Mouse (Mus musculus): ENCODE measurements around the gene Ndufaf2. TPM values are rescaled to one million over a fixed set of nuclear protein-coding genes. Genes with fewer than 3 reads are reported as not detected.
A peak's percentile ranks its signal among the peaks of the same experiment; 100 is the strongest.

Gene Ndufaf2
- total and polyA plus RNA-seq, 2 experiments, result 10.5 to 26.1 TPM

DNA sequence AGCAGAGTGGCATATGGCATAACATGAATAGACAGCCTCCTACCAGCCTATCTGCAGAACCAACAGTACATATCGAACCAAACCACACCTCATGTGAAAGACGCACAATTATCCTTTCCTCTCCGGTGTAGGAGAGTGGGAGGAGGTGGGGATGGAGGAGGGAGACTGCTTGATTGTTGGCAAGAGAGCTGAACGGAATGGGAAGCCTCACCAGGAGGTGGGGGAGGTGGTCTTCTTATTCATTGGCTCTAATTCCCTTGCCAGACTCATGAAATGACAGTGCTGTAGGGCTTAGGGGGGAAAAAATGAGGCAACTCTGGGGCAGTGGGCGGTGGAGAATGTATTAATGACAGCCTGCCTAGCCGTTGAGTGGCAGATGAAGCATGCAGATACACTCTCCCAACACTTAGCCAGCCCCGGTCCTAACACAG, 188.4 kb downstream of the Ndufaf2 start:
- H3K4me3 ChIP-seq (ENCODE audit: insufficient read depth, low read depth, low read length), result no peak overlapping the region
- H3K4me1 ChIP-seq (ENCODE audit: control insufficient read depth, insufficient read depth, low read length), result peaks cover 5% of the 10 kb centered on the region
- no peaks in the 10 kb centered on the region for H3K36me3 ChIP-seq (ENCODE audit: control insufficient read depth, insufficient read depth, low read length)
- DNase-seq (ENCODE audit: extremely low read depth, low read depth, low spot score), result no peak
- H3K27me3 ChIP-seq (ENCODE audit: control insufficient read depth, insufficient read depth, low read length), result no peaks in the 10 kb centered on the region
- no peaks in the 10 kb centered on the region for H3K79me2 ChIP-seq (ENCODE audit: control insufficient read depth, insufficient read depth, low read length)
- no peak overlapping the region for H3K9ac ChIP-seq (ENCODE audit: low read depth, low read length)
- no peak overlapping the region for H3K27ac ChIP-seq (replicated peaks; ENCODE audit: insufficient read depth, low read depth, low read length)
- no peak for TF ChIP-seq POLR2A (IDR thresholded peaks at IDR 0.05; ENCODE audit: extremely low read depth, insufficient read depth, low read length)
- TF ChIP-seq CTCF (IDR thresholded peaks at IDR 0.05; ENCODE audit: low read depth, low read length), result no peak
- 79% methylated on average over 7 of the region's 7 CpGs for WGBS

DNA sequence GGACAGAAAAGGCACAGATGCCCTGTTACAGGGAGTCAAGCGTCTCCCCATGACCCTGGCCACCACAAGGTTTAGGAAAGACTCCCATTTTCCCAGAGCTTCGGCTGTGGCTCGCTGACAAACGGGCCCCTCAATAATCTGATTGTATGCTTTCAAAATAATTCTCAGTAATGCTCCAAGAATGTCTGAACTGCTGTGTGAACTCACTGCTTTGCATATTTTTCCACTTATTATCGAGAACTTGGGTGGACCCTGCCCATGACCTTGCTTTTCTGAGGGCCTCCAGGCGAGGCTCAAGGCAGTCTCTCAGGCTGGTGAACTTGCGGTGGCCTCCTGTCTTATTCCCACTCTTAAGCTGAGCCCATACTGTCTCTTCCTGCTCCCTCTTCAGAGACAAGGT, 193.8 kb downstream of the Ndufaf2 start:
- no peak overlapping the region for H3K9ac ChIP-seq (ENCODE audit: low read depth, low read length)
- H3K4me1 ChIP-seq (ENCODE audit: control insufficient read depth, insufficient read depth, low read length), result no peaks in the 10 kb centered on the region
- H3K4me3 ChIP-seq (ENCODE audit: insufficient read depth, low read depth, low read length), result no peak overlapping the region
- DNase-seq (ENCODE audit: extremely low read depth, low read depth, low spot score), result no peak
- no peaks in the 10 kb centered on the region for H3K27me3 ChIP-seq (ENCODE audit: control insufficient read depth, insufficient read depth, low read length)
- TF ChIP-seq CTCF (IDR thresholded peaks at IDR 0.05; ENCODE audit: low read depth, low read length), result no peak
- TF ChIP-seq POLR2A (IDR thresholded peaks at IDR 0.05; ENCODE audit: extremely low read depth, insufficient read depth, low read length), result no peak
- H3K36me3 ChIP-seq (ENCODE audit: control insufficient read depth, insufficient read depth, low read length), result no peaks in the 10 kb centered on the region
- no peak overlapping the region for H3K27ac ChIP-seq (replicated peaks; ENCODE audit: insufficient read depth, low read depth, low read length)
- no peaks in the 10 kb centered on the region for H3K79me2 ChIP-seq (ENCODE audit: control insufficient read depth, insufficient read depth, low read length)
- WGBS, result 81% methylated on average over 7 of the region's 7 CpGs

DNA sequence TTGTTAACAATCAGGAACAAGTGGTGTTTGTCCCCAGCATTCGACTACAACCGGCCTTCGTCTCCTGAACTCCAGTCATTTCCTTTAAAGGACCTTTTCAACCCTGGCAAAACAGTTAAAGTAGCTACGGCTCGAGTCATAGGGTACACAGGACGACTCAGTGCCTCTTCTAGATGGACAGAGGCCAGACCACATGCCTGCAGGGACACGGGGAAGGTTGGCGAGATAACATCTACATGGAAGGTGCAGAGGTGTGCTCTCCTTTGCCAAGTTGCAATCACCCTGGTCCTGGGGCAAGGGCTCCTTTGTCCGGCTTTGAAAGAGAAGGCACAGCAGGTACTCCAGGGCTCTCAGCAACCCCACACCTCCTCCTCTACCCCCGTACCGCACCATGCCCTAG, 195.0 kb downstream of the Ndufaf2 start:
- WGBS, result 67% methylated on average over 11 of the region's 11 CpGs
- H3K4me3 ChIP-seq (ENCODE audit: insufficient read depth, low read depth, low read length), result no peak overlapping the region
- H3K79me2 ChIP-seq (ENCODE audit: control insufficient read depth, insufficient read depth, low read length), result no peaks in the 10 kb centered on the region
- DNase-seq (ENCODE audit: extremely low read depth, low read depth, low spot score), result no peak
- H3K36me3 ChIP-seq (ENCODE audit: control insufficient read depth, insufficient read depth, low read length), result no peaks in the 10 kb centered on the region
- H3K4me1 ChIP-seq (ENCODE audit: control insufficient read depth, insufficient read depth, low read length), result no peaks in the 10 kb centered on the region
- H3K9ac ChIP-seq (ENCODE audit: low read depth, low read length), result no peak overlapping the region
- TF ChIP-seq CTCF (IDR thresholded peaks at IDR 0.05; ENCODE audit: low read depth, low read length) (no peak), POLR2A (IDR thresholded peaks at IDR 0.05; ENCODE audit: extremely low read depth, insufficient read depth, low read length) (no peak)
- no peak overlapping the region for H3K27ac ChIP-seq (replicated peaks; ENCODE audit: insufficient read depth, low read depth, low read length)
- no peaks in the 10 kb centered on the region for H3K27me3 ChIP-seq (ENCODE audit: control insufficient read depth, insufficient read depth, low read length)

DNA sequence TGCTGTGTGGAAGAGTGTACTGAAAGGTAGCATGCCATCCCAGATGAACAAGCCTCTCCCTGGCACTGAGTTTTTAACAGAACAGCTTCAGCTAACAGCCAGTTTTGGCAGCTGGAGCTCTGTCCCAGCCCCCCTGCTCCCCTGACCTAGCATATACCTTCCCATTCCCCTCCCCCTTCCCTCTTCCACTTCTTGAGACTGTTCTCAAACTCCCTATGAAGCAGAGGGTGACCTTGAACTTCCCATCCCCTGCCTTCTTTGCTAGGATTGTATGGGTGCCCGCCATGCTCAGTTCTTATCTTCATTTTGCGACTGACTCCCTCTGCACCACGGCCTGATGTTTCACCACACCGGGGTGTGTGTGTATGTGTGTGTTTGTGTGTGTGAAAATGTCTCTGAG, 195.7 kb downstream of the Ndufaf2 start:
- no peak overlapping the region for H3K9ac ChIP-seq (ENCODE audit: low read depth, low read length)
- no peak for TF ChIP-seq POLR2A (IDR thresholded peaks at IDR 0.05; ENCODE audit: extremely low read depth, insufficient read depth, low read length)
- no peak for TF ChIP-seq CTCF (IDR thresholded peaks at IDR 0.05; ENCODE audit: low read depth, low read length)
- H3K36me3 ChIP-seq (ENCODE audit: control insufficient read depth, insufficient read depth, low read length), result no peaks in the 10 kb centered on the region
- 75% methylated on average over 4 of the region's 4 CpGs for WGBS
- H3K27ac ChIP-seq (replicated peaks; ENCODE audit: insufficient read depth, low read depth, low read length), result no peak overlapping the region
- no peak for DNase-seq (ENCODE audit: extremely low read depth, low read depth, low spot score)
- no peaks in the 10 kb centered on the region for H3K79me2 ChIP-seq (ENCODE audit: control insufficient read depth, insufficient read depth, low read length)
- no peaks in the 10 kb centered on the region for H3K4me1 ChIP-seq (ENCODE audit: control insufficient read depth, insufficient read depth, low read length)
- no peak overlapping the region for H3K4me3 ChIP-seq (ENCODE audit: insufficient read depth, low read depth, low read length)
- H3K27me3 ChIP-seq (ENCODE audit: control insufficient read depth, insufficient read depth, low read length), result no peaks in the 10 kb centered on the region

DNA sequence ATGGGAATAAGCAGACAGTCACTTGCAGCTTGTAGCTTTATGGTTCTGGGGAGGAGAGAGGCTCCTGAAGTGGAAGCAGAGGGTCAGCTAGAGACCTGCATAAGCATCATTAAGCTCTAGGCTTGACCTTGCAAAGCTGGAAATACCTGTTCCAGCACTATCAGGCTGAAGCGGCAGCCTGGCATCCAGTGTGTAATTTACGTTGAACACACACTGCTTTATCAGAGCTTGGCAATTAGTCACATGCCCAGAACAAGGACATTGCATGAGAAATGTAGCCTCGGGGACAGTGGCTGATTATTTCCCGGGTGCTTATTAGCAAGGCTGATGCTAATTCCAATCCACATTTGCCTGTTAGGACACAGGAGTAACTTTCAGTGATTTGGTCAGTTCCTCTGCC, 196.5 kb downstream of the Ndufaf2 start:
- Histone ChIP-seq H3K27me3 (ENCODE audit: control insufficient read depth, insufficient read depth, low read length) (no peaks in the 10 kb centered on the region), H3K9ac (ENCODE audit: low read depth, low read length) (no peak overlapping the region), H3K79me2 (ENCODE audit: control insufficient read depth, insufficient read depth, low read length) (no peaks in the 10 kb centered on the region), H3K4me1 (ENCODE audit: control insufficient read depth, insufficient read depth, low read length) (no peaks in the 10 kb centered on the region), H3K36me3 (ENCODE audit: control insufficient read depth, insufficient read depth, low read length) (no peaks in the 10 kb centered on the region), H3K27ac (replicated peaks; ENCODE audit: insufficient read depth, low read depth, low read length) (no peak overlapping the region), H3K4me3 (ENCODE audit: insufficient read depth, low read depth, low read length) (no peak overlapping the region)
- 61% methylated on average over 4 of the region's 4 CpGs for WGBS
- TF ChIP-seq POLR2A (IDR thresholded peaks at IDR 0.05; ENCODE audit: extremely low read depth, insufficient read depth, low read length) (no peak), CTCF (IDR thresholded peaks at IDR 0.05; ENCODE audit: low read depth, low read length) (no peak)
- DNase-seq (ENCODE audit: extremely low read depth, low read depth, low spot score), result no peak

DNA sequence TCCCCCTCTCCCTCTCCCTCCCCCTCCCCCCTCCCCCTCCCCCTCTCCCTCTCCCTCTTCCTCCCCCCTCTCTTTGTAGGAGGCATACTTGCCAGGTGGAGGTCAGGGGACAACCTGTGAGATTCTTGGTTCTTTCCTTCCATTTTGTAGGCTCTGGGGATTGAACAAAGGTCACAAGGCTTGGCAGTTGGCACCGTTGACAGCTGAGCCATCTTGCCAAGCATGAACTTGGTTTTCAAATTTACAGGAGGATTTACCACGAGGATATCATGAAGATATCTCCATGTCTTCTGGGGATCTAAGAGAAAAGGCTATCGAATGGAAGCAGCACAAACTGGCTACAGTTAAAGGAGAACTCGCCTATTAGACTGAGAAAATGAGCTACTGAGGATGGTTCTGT, 196.9 kb downstream of the Ndufaf2 start:
- Histone ChIP-seq H3K27ac (replicated peaks; ENCODE audit: insufficient read depth, low read depth, low read length) (no peak overlapping the region), H3K9ac (ENCODE audit: low read depth, low read length) (no peak overlapping the region), H3K4me3 (ENCODE audit: insufficient read depth, low read depth, low read length) (no peak overlapping the region), H3K4me1 (ENCODE audit: control insufficient read depth, insufficient read depth, low read length) (no peaks in the 10 kb centered on the region), H3K36me3 (ENCODE audit: control insufficient read depth, insufficient read depth, low read length) (no peaks in the 10 kb centered on the region), H3K27me3 (ENCODE audit: control insufficient read depth, insufficient read depth, low read length) (no peaks in the 10 kb centered on the region), H3K79me2 (ENCODE audit: control insufficient read depth, insufficient read depth, low read length) (no peaks in the 10 kb centered on the region)
- WGBS, result 58% methylated on average over 4 of the region's 4 CpGs
- DNase-seq (ENCODE audit: extremely low read depth, low read depth, low spot score), result peak; percentile 18
- TF ChIP-seq POLR2A (IDR thresholded peaks at IDR 0.05; ENCODE audit: extremely low read depth, insufficient read depth, low read length) (no peak), CTCF (IDR thresholded peaks at IDR 0.05; ENCODE audit: low read depth, low read length) (no peak)

All from liver, adult 2 months (tissue).